Mouse (Mus musculus) bone marrow macrophage, adult 2 months (primary cell): ENCODE measurements around the gene Pard3. TPM values are rescaled to one million over a fixed set of nuclear protein-coding genes. Genes with fewer than 3 reads are reported as not detected.

Experiments
- H3K27ac ChIP-seq: 2 replicates; pipeline ENCODE4 v1.5.1; 2012; ENCODE audit warnings: low read depth, low read length; ENCODE audit not compliant: insufficient read depth
- H3K4me1 ChIP-seq: 2 replicates; pipeline ENCODE4 v1.6.1; 2012; ENCODE audit warnings: low read length; ENCODE audit not compliant: control insufficient read depth, insufficient read depth
- H3K4me3 ChIP-seq: 2 replicates; pipeline ENCODE4 v1.5.1; 2012; ENCODE audit warnings: mild to moderate bottlenecking, low read length, moderate library complexity; ENCODE audit not compliant: insufficient read depth
- CTCF ChIP-seq: IDR thresholded peaks from 2 replicates; pipeline ENCODE4 v1.5.1; 2012; ENCODE audit warnings: low read depth, mild to moderate bottlenecking, low read length, moderate library complexity
- POLR2A ChIP-seq: IDR thresholded peaks from 2 replicates; pipeline ENCODE4 v1.6.1; 2012; ENCODE audit warnings: mild to moderate bottlenecking, low read depth, low read length, borderline replicate concordance
- polyA plus RNA-seq: library from polyadenylated mRNA; stranded (reverse); fragments of >200 nt; gene quantifications from 2 replicates; pipeline ENCODE4 v1.2.4, GENCODE M21; 2012; ENCODE audit not compliant: missing spikeins, insufficient read depth, insufficient read length

Gene Pard3
- polyA plus RNA-seq, 1 experiment, result 0.11 TPM

- TF ChIP-seq CTCF (no peak), POLR2A (no peak)
- Histone ChIP-seq H3K4me3 (no peak overlapping the region), H3K4me1 (no peaks in the 10 kb centered on the region), H3K27ac (no peak overlapping the region)
These were observed 539.4 kb downstream of the Pard3 start for GRCm38 (mm10) chr8:127603062-127603461.

GRCm38 (mm10) chr8:127608541-127609270 lies 545.0 kb downstream of the Pard3 start:
- Histone ChIP-seq H3K4me3 (no peak overlapping the region), H3K27ac (no peak overlapping the region), H3K4me1 (no peaks in the 10 kb centered on the region)
- no peak for TF ChIP-seq CTCF
- TF ChIP-seq POLR2A, result no peak

- Histone ChIP-seq H3K27ac (no peak overlapping the region), H3K4me1 (no peaks in the 10 kb centered on the region), H3K4me3 (no peak overlapping the region)
- no peak for TF ChIP-seq CTCF
- TF ChIP-seq POLR2A, result no peak
These were observed 545.6 kb downstream of the Pard3 start for GRCm38 (mm10) chr8:127609316-127609715.

- Histone ChIP-seq H3K4me3 (no peak overlapping the region), H3K4me1 (no peaks in the 10 kb centered on the region), H3K27ac (no peak overlapping the region)
- TF ChIP-seq CTCF (no peak), POLR2A (no peak)
These were observed 550.5 kb downstream of the Pard3 start for GRCm38 (mm10) chr8:127614206-127614605.

- Histone ChIP-seq H3K4me1 (no peaks in the 10 kb centered on the region), H3K27ac (no peak overlapping the region), H3K4me3 (no peak overlapping the region)
- TF ChIP-seq CTCF, result no peak
- TF ChIP-seq POLR2A, result no peak
These were observed 553.0 kb downstream of the Pard3 start for GRCm38 (mm10) chr8:127616681-127617080.

- TF ChIP-seq CTCF, result no peak
- no peak for TF ChIP-seq POLR2A
- no peak overlapping the region for H3K4me3 ChIP-seq
- H3K4me1 ChIP-seq, result no peaks in the 10 kb centered on the region
- no peak overlapping the region for H3K27ac ChIP-seq
These were observed 558.4 kb downstream of the Pard3 start for GRCm38 (mm10) chr8:127622137-127622536.

GRCm38 (mm10) chr8:127638232-127639087 lies 574.8 kb downstream of the Pard3 start:
- TF ChIP-seq CTCF (no peak), POLR2A (no peak)
- Histone ChIP-seq H3K27ac (no peak overlapping the region), H3K4me3 (no peak overlapping the region), H3K4me1 (no peaks in the 10 kb centered on the region)

- Histone ChIP-seq H3K27ac (no peak overlapping the region), H3K4me3 (no peak overlapping the region), H3K4me1 (no peaks in the 10 kb centered on the region)
- TF ChIP-seq POLR2A, result no peak
- TF ChIP-seq CTCF, result no peak
These were observed 575.4 kb downstream of the Pard3 start for GRCm38 (mm10) chr8:127639088-127639453.

- Histone ChIP-seq H3K27ac (no peak overlapping the region), H3K4me3 (no peak overlapping the region), H3K4me1 (no peaks in the 10 kb centered on the region)
- no peak for TF ChIP-seq CTCF
These were observed 591.9 kb downstream of the Pard3 start for GRCm38 (mm10) chr8:127655559-127655958.

Other genes starting within 250 kb of the Pard3 start
- gene Tomm20, start 118.0 kb upstream of the Pard3 start, polyA plus RNA-seq, result 79.4 and 89.9 TPM in 2 replicates
- gene Rbm34, start 92.8 kb upstream of the Pard3 start, polyA plus RNA-seq, result 19.7 and 20.9 TPM in 2 replicates